Mouse (Mus musculus) testis, adult 2 months (tissue): ENCODE measurements around the gene Spz1. TPM values are rescaled to one million over a fixed set of nuclear protein-coding genes. Genes with fewer than 3 reads are reported as not detected.
A peak's percentile ranks its signal among the peaks of the same experiment; 100 is the strongest.

Experiments used
- H3K27ac ChIP-seq: fragments of 200-500 bp; 2 replicates; pipeline ENCODE4 v1.5.1; 2012; ENCODE audit warnings: low read depth, low read length; ENCODE audit not compliant: control insufficient read depth, insufficient read depth
- H3K27me3 ChIP-seq: fragments of 200-500 bp; 2 replicates; pipeline ENCODE4 v1.6.1; 2012; ENCODE audit warnings: mild to moderate bottlenecking, low read length, moderate library complexity; ENCODE audit not compliant: control insufficient read depth, insufficient read depth
- H3K36me3 ChIP-seq: fragments of 200-500 bp; 2 replicates; pipeline ENCODE4 v1.6.1; 2012; ENCODE audit warnings: mild to moderate bottlenecking, low read length; ENCODE audit not compliant: control insufficient read depth, insufficient read depth
- H3K4me1 ChIP-seq: fragments of 200-500 bp; 2 replicates; pipeline ENCODE4 v1.6.1; 2012; ENCODE audit warnings: low read length; ENCODE audit not compliant: control insufficient read depth, insufficient read depth
- H3K4me3 ChIP-seq: fragments of 200-500 bp; 2 replicates; pipeline ENCODE4 v1.5.1; 2012; ENCODE audit warnings: low read depth, mild to moderate bottlenecking, low read length, moderate library complexity, mixed read lengths; ENCODE audit not compliant: control insufficient read depth
- CTCF ChIP-seq: fragments of 200-500 bp; IDR thresholded peaks from 2 replicates; pipeline ENCODE4 v1.5.1; 2012; ENCODE audit warnings: low read depth, mild to moderate bottlenecking, inconsistent platforms, low read length, moderate library complexity; ENCODE audit not compliant: control insufficient read depth, insufficient read depth, insufficient replicate concordance
- POLR2A ChIP-seq: fragments of 200-500 bp; IDR thresholded peaks from 2 replicates; pipeline ENCODE4 v1.6.1; 2012; ENCODE audit warnings: low read depth, mild to moderate bottlenecking, inconsistent platforms, low read length, moderate library complexity; ENCODE audit not compliant: control insufficient read depth
- polyA plus RNA-seq: library from polyadenylated mRNA; depleted of rRNA; stranded (reverse); fragments of >200 nt; gene quantifications from 2 replicates; pipeline ENCODE4 v1.2.3, GENCODE M21; 2012

Gene Spz1
- polyA plus RNA-seq, 1 experiment = 1,040 TPM

DNA sequence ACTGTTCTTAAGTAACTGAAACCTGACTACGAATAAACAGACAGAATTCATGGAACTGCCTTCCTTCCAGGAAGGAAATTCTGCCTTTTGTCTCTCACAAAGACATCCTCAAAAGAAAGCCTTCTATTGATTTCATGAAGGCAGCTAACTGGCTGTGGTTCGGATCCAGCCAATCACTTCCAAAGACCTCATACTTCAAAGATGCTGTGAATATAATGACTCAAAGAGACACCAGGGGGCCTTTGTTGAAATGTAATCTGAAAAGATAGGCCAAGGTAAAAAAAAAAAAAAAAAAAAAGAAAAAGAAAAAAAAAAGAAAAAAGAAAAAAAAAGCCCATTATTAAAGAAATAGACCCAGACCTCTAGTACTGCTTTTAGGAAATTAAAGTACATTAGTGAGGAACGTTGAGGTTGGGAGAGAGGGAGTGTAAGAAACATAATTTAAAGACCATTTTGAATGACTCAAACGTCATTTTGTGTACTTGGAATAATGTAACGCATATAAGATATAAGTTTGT, 16.4 kb upstream of the Spz1 start:
- Histone ChIP-seq H3K36me3 (no peaks in the 10 kb centered on the region), H3K4me3 (no peak overlapping the region), H3K27me3 (no peaks in the 10 kb centered on the region), H3K27ac (no peak overlapping the region), H3K4me1 (peaks cover 5% of the 10 kb centered on the region; the same call in 1 of the 2 replicates)
- TF ChIP-seq CTCF (no peak), POLR2A (no peak)

DNA sequence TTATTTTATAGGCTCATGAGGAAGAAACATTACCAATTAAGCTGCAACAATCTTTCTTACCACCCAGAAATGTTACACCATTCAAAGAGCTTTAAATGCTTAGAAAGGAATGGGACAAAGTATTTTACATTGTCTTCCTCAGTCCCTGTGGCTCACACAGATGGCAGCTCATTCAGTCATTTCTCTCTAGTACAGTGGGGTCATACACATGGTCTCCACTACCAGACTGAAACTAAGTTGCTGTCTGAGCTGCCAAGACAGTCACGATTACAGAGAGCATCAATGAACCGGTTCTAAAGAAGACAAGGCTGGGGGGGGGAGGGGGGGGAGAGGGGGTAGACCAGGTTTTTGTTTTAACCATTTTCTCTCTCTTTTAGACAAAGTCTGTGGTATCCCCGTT, 15.3 kb upstream of the Spz1 start:
- H3K4me1 ChIP-seq = peaks cover 5% of the 10 kb centered on the region; the same call in 1 of the 2 replicates
- no peak overlapping the region for H3K27ac ChIP-seq
- H3K27me3 ChIP-seq = no peaks in the 10 kb centered on the region
- TF ChIP-seq POLR2A = no peak
- TF ChIP-seq CTCF = no peak
- no peaks in the 10 kb centered on the region for H3K36me3 ChIP-seq
- no peak overlapping the region for H3K4me3 ChIP-seq

DNA sequence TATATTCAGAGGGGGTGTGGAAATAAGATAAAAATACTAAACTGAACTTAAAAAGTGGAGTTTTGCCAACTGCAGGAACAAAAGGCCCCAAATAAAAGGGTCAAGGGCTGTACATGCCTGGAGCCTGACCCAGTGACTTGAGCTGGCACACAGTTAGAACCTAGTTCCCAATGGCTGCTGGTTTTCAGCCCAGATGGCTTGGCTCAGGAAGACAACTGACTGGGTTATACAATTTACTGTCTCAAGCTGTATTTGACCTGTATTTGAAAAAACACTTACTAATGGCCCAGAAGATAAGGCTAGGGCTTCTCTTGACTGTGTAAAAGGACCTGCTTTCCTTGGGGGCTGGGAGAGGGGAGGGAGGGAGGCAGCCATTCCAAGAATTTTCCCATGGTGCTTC, 13.3 kb upstream of the Spz1 start:
- TF ChIP-seq CTCF = no peak
- no peak for TF ChIP-seq POLR2A
- Histone ChIP-seq H3K27me3 (no peaks in the 10 kb centered on the region), H3K4me1 (peaks cover 5% of the 10 kb centered on the region; the same call in 1 of the 2 replicates), H3K27ac (no peak overlapping the region), H3K36me3 (no peaks in the 10 kb centered on the region), H3K4me3 (no peak overlapping the region)

DNA sequence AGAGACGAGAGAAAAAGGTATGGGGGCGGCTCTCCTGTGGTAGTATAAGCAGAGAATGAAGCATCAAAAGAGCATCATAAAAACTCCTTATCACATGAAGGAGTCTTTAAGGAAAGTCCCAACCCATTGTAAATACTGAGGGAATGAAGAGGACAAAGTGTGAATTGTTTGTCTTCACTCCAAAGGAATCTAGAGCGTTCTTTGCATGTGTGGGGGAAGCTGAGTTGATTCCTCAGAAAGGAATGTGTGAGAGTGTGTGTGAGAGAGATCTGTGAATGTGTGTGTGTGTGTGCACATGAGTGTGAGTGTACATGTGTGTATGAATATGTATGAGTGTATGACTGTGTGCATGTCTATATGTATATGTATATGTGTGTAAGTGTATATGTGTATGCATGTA, 12.7 kb upstream of the Spz1 start:
- Histone ChIP-seq H3K4me3 (no peak overlapping the region), H3K36me3 (no peaks in the 10 kb centered on the region), H3K27me3 (no peaks in the 10 kb centered on the region), H3K4me1 (peaks cover 5% of the 10 kb centered on the region; the same call in 1 of the 2 replicates), H3K27ac (no peak overlapping the region)
- TF ChIP-seq POLR2A (no peak), CTCF (no peak)

DNA sequence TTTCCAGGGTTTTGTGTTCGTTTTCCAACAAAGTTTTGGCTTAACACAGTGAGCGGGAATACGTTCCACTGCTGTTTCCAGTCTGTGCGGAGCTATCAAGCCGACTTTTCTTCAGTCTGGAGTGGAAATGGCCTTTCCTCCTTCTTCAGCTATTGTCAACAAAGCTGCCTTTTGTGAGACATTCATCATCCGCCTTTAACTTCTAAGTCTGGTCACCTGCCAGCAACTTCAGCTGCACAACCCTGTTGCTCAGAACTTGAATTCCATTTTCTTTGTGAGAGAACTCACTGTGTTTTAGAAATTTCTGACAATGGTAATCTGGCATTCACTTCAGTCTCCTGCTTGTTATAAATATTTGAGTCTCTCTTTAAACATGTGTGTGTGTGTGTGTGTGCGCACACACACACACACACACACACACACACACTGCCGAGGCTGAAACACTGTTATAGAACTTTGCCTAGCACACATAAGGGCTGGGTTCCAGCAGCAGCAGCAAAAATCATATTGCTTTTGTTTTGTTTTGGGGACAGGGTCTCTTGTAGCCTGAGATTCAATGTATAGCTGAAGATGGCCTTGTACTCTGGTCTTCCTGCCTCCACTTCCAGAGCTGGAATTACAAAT, 8.2 kb upstream of the Spz1 start:
- H3K27me3 ChIP-seq = no peaks in the 10 kb centered on the region
- TF ChIP-seq CTCF (no peak), POLR2A (no peak)
- H3K36me3 ChIP-seq = no peaks in the 10 kb centered on the region
- H3K4me1 ChIP-seq = no peaks in the 10 kb centered on the region; the same call in 1 of the 2 replicates
- no peak overlapping the region for H3K27ac ChIP-seq
- H3K4me3 ChIP-seq = no peak overlapping the region

DNA sequence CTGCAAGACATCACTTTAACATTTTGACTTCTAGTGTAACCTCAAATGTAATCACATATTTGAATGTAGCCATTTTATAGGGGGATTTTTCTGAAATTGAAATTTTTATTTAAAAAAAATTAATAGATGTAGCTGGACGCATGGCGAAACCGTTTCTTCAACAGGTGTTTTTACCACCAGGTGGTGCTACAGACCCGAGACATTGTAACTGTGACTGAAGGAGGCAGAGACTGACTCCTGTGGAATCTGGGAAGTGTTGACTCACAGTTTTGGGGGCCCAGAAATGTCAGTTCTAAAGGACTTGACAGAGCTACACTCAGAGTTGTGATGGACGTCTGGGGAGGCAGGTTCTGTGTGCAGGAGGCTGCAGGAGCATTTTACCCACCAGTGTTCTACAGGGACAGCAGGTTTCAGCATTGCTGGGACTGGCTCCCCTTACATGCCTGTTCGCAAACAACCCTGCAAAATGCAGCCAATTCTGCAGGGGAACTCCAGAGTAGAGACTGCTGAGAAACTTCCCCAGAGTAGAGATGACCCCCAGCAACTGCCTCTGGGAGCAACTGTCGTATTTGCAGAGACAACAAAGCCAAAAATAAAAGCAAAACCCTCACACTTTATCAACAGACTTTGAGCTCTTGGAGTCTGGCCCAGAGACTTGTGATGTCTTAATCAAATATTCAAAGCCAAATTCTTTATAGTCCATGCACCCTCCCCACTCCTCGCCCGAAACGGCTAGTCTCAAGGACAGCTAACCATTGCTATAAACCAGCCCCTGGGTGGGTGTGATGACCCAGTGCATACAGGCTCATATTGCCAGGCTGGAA, 4.5 kb upstream of the Spz1 start:
- Histone ChIP-seq H3K36me3 (no peaks in the 10 kb centered on the region), H3K27me3 (no peaks in the 10 kb centered on the region), H3K27ac (no peak overlapping the region), H3K4me3 (no peak overlapping the region), H3K4me1 (peaks cover 4% of the 10 kb centered on the region)
- TF ChIP-seq POLR2A = no peak

DNA sequence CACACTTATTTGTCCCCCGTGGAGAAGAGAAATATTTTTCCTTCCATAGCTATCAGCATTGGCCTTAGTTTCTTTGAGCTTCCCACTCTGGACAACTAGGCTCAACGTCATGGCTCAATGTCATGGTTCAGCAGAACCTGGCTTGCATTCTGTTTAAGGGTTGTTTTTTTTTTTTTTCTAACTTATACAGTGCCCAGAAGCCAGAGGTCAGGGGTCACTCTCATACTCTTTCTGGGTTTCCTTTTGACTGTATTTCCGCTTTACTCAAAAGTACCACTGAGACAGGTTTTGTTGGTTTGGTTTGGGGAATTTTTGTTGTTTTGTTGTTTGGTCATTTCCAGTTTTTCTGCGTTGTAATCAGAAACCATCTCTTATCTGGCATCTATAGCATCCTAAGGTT, 2.2 kb upstream of the Spz1 start:
- peaks cover 10% of the 10 kb centered on the region for H3K4me1 ChIP-seq
- TF ChIP-seq POLR2A = no peak
- no peak for TF ChIP-seq CTCF
- H3K36me3 ChIP-seq = no peaks in the 10 kb centered on the region
- H3K27me3 ChIP-seq = no peaks in the 10 kb centered on the region
- H3K4me3 ChIP-seq = peak overlapping the region; percentile 22; the same call in 1 of the 2 replicates
- no peak overlapping the region for H3K27ac ChIP-seq

DNA sequence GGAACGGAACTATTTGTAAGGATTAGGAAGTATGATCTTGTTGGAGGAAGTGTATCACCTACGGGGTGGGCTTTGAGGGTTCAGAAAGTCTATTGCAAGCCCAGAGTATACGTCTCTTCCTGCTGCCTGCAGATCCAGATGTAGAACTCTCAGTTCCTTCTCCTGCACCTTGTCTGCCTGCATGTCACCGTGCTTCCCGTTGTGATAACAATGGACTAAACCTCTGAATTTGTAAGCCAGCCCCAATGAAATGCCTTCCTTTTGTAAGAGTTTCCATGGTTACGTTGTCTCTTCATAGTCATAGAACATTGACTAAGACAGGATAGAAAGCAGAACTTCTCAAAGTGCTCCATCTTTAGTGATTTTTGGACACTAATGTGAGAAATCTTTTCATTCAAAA, 716 bp upstream of the Spz1 start:
- no peaks in the 10 kb centered on the region for H3K27me3 ChIP-seq
- TF ChIP-seq CTCF (no peak), POLR2A (no peak; the same call in 1 of the 2 replicates)
- H3K36me3 ChIP-seq = no peaks in the 10 kb centered on the region
- peaks cover 10% of the 10 kb centered on the region for H3K4me1 ChIP-seq
- H3K27ac ChIP-seq = peak overlapping the region; percentile 87
- peak overlapping the region; percentile 88 for H3K4me3 ChIP-seq
